Mouse (Mus musculus): ENCODE results near the gene Fam84b. TPM values are rescaled to one million over a fixed set of nuclear protein-coding genes. Genes with fewer than 3 reads are reported as not detected.
"Not testable (repeated sequence)": the region's sequence is repeated elsewhere in the genome, so short reads cannot be mapped to it uniquely, and the experiment has no call there.

Gene Fam84b
- polyA plus RNA-seq, 1 experiment: 38.2 TPM

GRCm38 (mm10) chr15:60848630-60849029 lies 4.9 kb downstream of the Fam84b start:
- TF ChIP-seq CTCF (IDR thresholded peaks at IDR 0.05; ENCODE audit: insufficient read depth, low read length) (no peak), POLR2A (IDR thresholded peaks at IDR 0.05; ENCODE audit: borderline replicate concordance, extremely low read depth, low read depth, low read length) (no peak)
- no peak for DNase-seq
- WGBS: 48% methylated on average over 3 of the region's 3 CpGs
- Histone ChIP-seq H3K4me1 (ENCODE audit: control insufficient read depth, insufficient read depth, low read length) (peaks cover 5% of the 10 kb centered on the region), H3K4me3 (replicated peaks; ENCODE audit: extremely low read depth, low read depth, low read length) (no peak overlapping the region)

- no peaks in the 10 kb centered on the region; the same call in 1 of the 2 replicates for H3K4me1 ChIP-seq (ENCODE audit: control insufficient read depth, insufficient read depth, low read length)
- H3K4me3 ChIP-seq (replicated peaks; ENCODE audit: extremely low read depth, low read depth, low read length): no peak overlapping the region
- TF ChIP-seq CTCF (IDR thresholded peaks at IDR 0.05; ENCODE audit: insufficient read depth, low read length): no peak
- DNase-seq: no peak
- 64% methylated on average over 6 of the region's 6 CpGs for WGBS
Observed at GRCm38 (mm10) chr15:60846291-60846690, 7.3 kb downstream of the Fam84b start.

DNA sequence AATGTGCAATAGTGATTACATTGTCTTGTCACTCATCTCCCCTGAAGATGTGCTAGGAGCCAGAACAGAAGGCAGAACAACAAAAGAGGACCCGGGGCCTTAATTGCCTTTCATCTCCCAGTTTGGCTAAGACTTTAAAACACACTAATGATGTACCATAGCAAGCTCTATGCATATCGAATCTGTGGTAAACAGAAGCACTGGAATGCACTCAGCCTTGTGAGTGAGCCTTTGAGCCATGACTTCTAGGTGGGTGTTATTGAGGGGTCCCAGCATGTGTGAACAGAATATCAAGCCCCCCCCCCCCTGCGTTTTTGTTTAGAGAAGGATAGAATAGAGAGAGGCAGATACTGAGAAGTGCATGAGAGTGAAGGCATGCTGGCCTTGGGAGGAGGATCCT lies 7.7 kb downstream of the Fam84b start:
- 32% methylated on average over 3 of the region's 3 CpGs for WGBS
- Histone ChIP-seq H3K4me1 (ENCODE audit: control insufficient read depth, insufficient read depth, low read length) (no peaks in the 10 kb centered on the region; the same call in 1 of the 2 replicates), H3K4me3 (replicated peaks; ENCODE audit: extremely low read depth, low read depth, low read length) (no peak overlapping the region)
- TF ChIP-seq CTCF (IDR thresholded peaks at IDR 0.05; ENCODE audit: insufficient read depth, low read length): no peak
- TF ChIP-seq POLR2A (IDR thresholded peaks at IDR 0.05; ENCODE audit: borderline replicate concordance, extremely low read depth, low read depth, low read length): no peak
- no peak for DNase-seq

DNA sequence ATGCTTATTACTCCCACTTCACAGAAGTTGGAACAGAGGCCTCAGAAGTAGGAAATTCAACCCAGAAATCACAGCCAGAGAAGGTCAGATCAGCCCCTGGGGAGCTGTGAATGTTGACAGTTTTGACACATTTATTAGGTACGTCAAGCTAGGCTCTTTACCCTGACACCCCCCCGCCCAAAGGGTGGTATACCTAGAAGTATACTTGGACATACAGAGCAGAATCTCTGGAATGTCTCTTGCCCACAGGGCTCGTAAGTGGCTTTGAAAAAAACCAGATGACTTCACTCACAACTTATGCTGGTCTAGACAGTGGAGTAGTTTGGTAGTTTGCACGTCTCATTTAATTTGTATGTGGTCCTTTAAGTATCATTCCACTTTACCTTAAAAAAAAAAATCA lies 11.8 kb downstream of the Fam84b start:
- no peak for DNase-seq
- Histone ChIP-seq H3K4me3 (replicated peaks; ENCODE audit: extremely low read depth, low read depth, low read length) (no peak overlapping the region), H3K4me1 (ENCODE audit: control insufficient read depth, insufficient read depth, low read length) (no peaks in the 10 kb centered on the region; the same call in 1 of the 2 replicates)
- WGBS: 67% methylated on average over 4 of the region's 4 CpGs
- TF ChIP-seq CTCF (IDR thresholded peaks at IDR 0.05; ENCODE audit: insufficient read depth, low read length): no peak
- no peak for TF ChIP-seq POLR2A (IDR thresholded peaks at IDR 0.05; ENCODE audit: borderline replicate concordance, extremely low read depth, low read depth, low read length)

DNA sequence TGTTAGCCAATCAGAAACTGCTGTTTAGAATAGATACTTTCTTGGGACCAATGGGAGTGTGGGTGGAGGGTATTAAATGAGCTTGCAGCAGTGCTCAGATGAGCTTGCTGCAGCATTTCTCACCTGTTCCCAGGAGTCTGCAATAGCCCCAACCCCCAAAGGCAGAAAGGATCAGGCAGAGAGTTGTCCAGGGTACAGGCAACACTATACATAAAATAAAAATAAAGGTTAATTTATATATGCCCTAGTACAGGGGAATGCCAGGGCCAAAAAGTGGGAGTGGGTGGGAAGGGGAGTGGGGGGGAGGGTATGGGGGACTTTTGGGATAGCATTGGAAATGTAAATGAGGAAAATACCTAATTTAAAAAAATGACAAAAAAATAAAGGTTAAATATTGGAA lies 12.3 kb downstream of the Fam84b start:
- DNase-seq; H3K4me3 ChIP-seq (replicated peaks; ENCODE audit: extremely low read depth, low read depth, low read length); H3K4me1 ChIP-seq (ENCODE audit: control insufficient read depth, insufficient read depth, low read length): not testable (repeated sequence)

GRCm38 (mm10) chr15:60840296-60840670 lies 13.3 kb downstream of the Fam84b start:
- WGBS: 47% methylated on average over 4 of the region's 4 CpGs

DNA sequence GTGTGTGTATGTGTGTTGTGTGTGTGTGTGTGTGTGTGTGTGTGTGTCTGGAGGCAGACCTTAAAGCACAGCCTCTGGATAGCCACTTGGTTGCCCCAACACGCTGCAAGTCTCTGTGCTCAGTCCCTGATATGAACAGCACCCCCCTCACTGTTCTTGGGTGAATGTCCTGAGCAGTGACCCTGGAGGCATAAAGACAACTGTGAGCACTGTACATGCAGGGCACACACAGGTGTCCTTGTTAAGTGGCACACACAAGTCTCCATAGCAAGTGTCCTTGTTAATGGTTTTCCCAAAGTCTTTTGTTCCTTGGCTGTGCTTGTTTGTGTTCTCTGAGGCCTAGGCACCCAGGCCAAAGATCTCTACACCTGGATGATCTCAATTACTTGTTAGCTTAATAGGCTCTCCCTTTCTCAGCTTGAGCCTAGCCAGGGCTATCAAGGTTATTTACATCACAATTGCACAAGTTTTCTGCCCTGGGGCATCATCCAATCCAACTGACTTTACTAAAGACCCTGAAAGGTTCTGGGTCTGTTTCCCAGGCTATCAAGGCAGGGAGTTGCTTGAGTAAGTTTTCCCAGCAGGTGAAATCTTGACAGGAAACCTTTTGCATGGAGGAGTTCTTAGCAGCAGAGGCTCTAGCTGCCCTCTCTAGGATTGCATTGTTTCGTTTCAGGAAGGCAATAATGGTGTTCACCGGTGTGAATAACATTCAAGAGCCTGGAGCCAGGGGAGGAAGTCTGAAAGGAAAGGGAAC lies 13.9 kb downstream of the Fam84b start:
- DNase-seq: no peak
- 43% methylated on average over 3 of the region's 3 CpGs for WGBS
- TF ChIP-seq CTCF (IDR thresholded peaks at IDR 0.05; ENCODE audit: insufficient read depth, low read length): no peak
- no peak for TF ChIP-seq POLR2A (IDR thresholded peaks at IDR 0.05; ENCODE audit: borderline replicate concordance, extremely low read depth, low read depth, low read length)

More at GRCm38 (mm10) chr15:60840296-60840670, 13.3 kb downstream of the Fam84b start:
- no peak for DNase-seq
- Histone ChIP-seq H3K4me3 (replicated peaks; ENCODE audit: extremely low read depth, low read depth, low read length) (no peak overlapping the region), H3K4me1 (ENCODE audit: control insufficient read depth, insufficient read depth, low read length) (no peaks in the 10 kb centered on the region; the same call in 1 of the 2 replicates)
- TF ChIP-seq CTCF (IDR thresholded peaks at IDR 0.05; ENCODE audit: insufficient read depth, low read length): no peak
- TF ChIP-seq POLR2A (IDR thresholded peaks at IDR 0.05; ENCODE audit: borderline replicate concordance, extremely low read depth, low read depth, low read length): no peak

DNA sequence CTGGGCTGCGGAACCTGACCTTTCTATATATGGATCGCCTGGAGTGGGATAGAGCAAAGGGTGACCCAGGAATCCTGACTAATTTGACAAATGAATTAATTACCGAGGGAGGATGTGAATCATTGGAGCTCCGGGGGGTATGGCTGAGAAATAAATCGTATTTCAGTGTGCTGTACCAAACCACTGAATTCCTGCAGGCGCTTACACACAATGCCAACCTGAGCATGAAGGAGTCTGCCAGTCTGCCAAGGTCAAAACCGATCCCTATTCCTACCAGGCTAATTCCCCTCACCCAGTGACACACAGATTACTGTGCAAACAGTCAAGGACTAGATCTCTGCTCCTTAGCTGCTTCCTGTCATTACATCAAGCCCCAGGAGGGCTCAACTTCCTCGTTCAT lies 15.4 kb downstream of the Fam84b start:
- DNase-seq: no peak
- TF ChIP-seq POLR2A (IDR thresholded peaks at IDR 0.05; ENCODE audit: borderline replicate concordance, extremely low read depth, low read depth, low read length) (no peak), CTCF (IDR thresholded peaks at IDR 0.05; ENCODE audit: insufficient read depth, low read length) (no peak)
- WGBS: 71% methylated on average over 8 of the region's 8 CpGs
- Histone ChIP-seq H3K4me3 (replicated peaks; ENCODE audit: extremely low read depth, low read depth, low read length) (no peak overlapping the region), H3K4me1 (ENCODE audit: control insufficient read depth, insufficient read depth, low read length) (peaks cover 8% of the 10 kb centered on the region)

More for the DNA sequence above, 13.9 kb downstream of the Fam84b start:
- H3K4me3 ChIP-seq (replicated peaks; ENCODE audit: extremely low read depth, low read depth, low read length): no peak overlapping the region
- no peaks in the 10 kb centered on the region; the same call in 1 of the 2 replicates for H3K4me1 ChIP-seq (ENCODE audit: control insufficient read depth, insufficient read depth, low read length)

DNA sequence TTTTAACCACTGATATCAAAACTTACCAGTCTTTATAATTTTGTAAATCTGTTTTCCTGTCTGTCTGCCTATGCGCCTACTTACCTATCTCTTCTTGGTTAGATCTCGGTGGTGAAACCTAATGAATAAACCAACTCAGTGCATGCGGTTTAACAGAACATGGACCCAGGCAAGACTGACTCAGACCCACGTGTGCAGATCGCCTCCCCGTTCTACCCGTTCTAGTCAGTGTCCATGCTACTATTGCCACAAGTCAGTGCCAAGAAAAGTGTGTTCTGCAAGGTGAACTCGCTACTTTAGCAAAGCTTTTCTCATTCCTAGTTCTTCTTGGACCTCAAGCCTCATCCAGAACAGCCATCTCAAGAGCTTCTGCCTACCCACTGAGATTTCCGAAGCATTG lies 15.9 kb downstream of the Fam84b start:
- Histone ChIP-seq H3K4me1 (ENCODE audit: control insufficient read depth, insufficient read depth, low read length) (peaks cover 8% of the 10 kb centered on the region), H3K4me3 (replicated peaks; ENCODE audit: extremely low read depth, low read depth, low read length) (no peak overlapping the region)
- no peak for DNase-seq
- TF ChIP-seq POLR2A (IDR thresholded peaks at IDR 0.05; ENCODE audit: borderline replicate concordance, extremely low read depth, low read depth, low read length): no peak
- TF ChIP-seq CTCF (IDR thresholded peaks at IDR 0.05; ENCODE audit: insufficient read depth, low read length): no peak
- 95% methylated on average over 9 of the region's 9 CpGs for WGBS

DNA sequence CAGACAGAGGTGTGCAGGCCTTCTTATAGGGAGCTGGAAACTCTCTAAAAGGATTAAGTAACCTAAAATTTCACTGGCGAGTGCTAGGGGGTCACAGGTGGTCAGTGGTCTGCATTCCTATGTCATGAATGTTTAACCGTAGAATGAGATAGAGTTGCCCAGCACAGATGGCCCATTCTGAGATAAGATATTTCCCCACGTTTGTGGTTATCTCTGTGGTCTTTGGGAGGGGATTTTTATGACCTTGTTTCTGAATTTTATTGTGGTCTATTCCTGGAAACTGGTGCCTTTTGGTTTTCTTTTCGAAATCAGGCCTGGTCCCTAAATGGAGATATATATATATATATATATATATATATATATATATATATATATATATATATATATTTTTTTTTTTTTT lies 17.3 kb downstream of the Fam84b start:
- no peak for TF ChIP-seq CTCF (IDR thresholded peaks at IDR 0.05; ENCODE audit: insufficient read depth, low read length)
- 76% methylated on average over 4 of the region's 4 CpGs for WGBS

More for the DNA sequence above, 17.3 kb downstream of the Fam84b start:
- H3K4me3 ChIP-seq (replicated peaks; ENCODE audit: extremely low read depth, low read depth, low read length): no peak overlapping the region
- H3K4me1 ChIP-seq (ENCODE audit: control insufficient read depth, insufficient read depth, low read length): peaks cover 8% of the 10 kb centered on the region
- no peak for DNase-seq

Data from lung, adult 2 months (tissue).